Mouse (Mus musculus) G1E (cell line): Measurements from ENCODE around the gene Nexn. TPM values are rescaled to one million over a fixed set of nuclear protein-coding genes. Genes with fewer than 3 reads are reported as not detected.

ENCODE experiments used
- ATAC-seq: 2 replicates; pipeline ENCODE4 v1.8.0; 2016; ENCODE audit warnings: mild to moderate bottlenecking; ENCODE audit not compliant: insufficient number of reproducible peaks, poor library complexity, low FRiP score, severe bottlenecking; ENCODE audit errors: extremely low read depth
- DNase-seq: peaks from one replicate; pipeline ENCODE4 v3.0.0; 2012; ENCODE audit warnings: low spot score
- H3K27me3 ChIP-seq: 2 replicates; pipeline ENCODE4 v1.6.1; 2012; ENCODE audit warnings: mild to moderate bottlenecking, low read length, inconsistent platforms; ENCODE audit not compliant: insufficient read depth
- H3K36me3 ChIP-seq: replicated peaks from 2 replicates; pipeline ENCODE3; 2012; ENCODE audit warnings: mild to moderate bottlenecking, inconsistent platforms
- H3K4me1 ChIP-seq: 2 replicates; pipeline ENCODE4 v1.6.1; 2012; ENCODE audit warnings: low read depth, low read length, inconsistent platforms, mixed read lengths; ENCODE audit not compliant: insufficient read depth
- H3K4me3 ChIP-seq: 2 replicates; pipeline ENCODE4 v1.5.1; 2012; ENCODE audit warnings: low read depth, mild to moderate bottlenecking, inconsistent platforms, low read length, moderate library complexity, mixed read lengths
- H3K9me3 ChIP-seq: replicated peaks from 2 replicates; pipeline ENCODE4 v1.6.1; 2012; ENCODE audit warnings: inconsistent platforms
- CTCF ChIP-seq: IDR thresholded peaks from 2 replicates; pipeline ENCODE4 v1.5.1; 2012; ENCODE audit warnings: low read depth, low read length, inconsistent platforms, mixed read lengths
- GATA1 ChIP-seq: IDR thresholded peaks from 2 replicates; pipeline ENCODE4 v1.6.1; 2012; ENCODE audit warnings: borderline replicate concordance, low read length, inconsistent platforms, mixed read lengths
- GATA2 ChIP-seq: IDR thresholded peaks from 2 replicates; pipeline ENCODE4 v1.6.1; 2012; ENCODE audit warnings: low read depth, low read length, inconsistent platforms, borderline replicate concordance
- POLR2AphosphoS5 ChIP-seq: IDR thresholded peaks from 2 replicates; pipeline ENCODE4 v1.6.1; 2012; ENCODE audit warnings: low read depth, low read length, inconsistent platforms; ENCODE audit not compliant: insufficient replicate concordance
- TAL1 ChIP-seq: conservative IDR thresholded peaks from 2 replicates; pipeline ENCODE4 v1.6.1; 2012; ENCODE audit warnings: low read depth, low read length, inconsistent platforms, mixed read lengths
- polyA plus RNA-seq: library from polyadenylated mRNA; stranded (reverse); fragments of >175 nt; gene quantifications from 2 replicates; pipeline ENCODE4 v1.2.3, GENCODE M21; 2012
- total RNA-seq, 2 experiments: library from RNA; stranded (forward) in 1 of 2; stranded (reverse) in 1 of 2; fragments of 200-1000 nt in 1 of 2; fragments of >200 nt in 1 of 2; fragmentation: Nextera tagmentation in 1 of 2; gene quantifications; 2 replicates each; pipeline ENCODE4 v1.2.3; 2014 to 2017

The Nexn gene
- total and polyA plus RNA-seq, 3 experiments, result 1.0 TPM; not detected in 2

DNA sequence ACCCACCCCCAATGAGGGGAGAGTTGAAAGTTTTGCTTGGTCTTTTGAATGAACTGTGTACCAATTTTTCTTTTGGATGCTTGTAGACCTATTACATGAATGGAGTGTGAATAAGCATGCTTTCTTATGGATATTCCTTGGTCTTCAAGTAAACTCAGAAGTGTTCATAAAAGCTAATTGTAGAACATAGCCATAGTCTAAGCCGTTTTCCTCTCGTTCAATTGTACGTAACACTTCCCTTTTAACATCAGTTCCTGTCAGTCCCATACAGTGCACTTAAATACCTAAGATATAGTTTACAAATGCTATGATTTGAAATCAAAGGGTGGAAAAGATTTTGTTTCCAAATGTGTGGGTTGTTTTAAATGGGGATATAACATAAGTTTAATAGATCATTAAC lies 52.7 kb downstream of the Nexn start:
- H3K9me3 ChIP-seq, result no peaks in the 10 kb centered on the region
- peak overlapping the region; percentile 93; the same call in 1 of the 2 replicates for H3K4me3 ChIP-seq
- H3K4me1 ChIP-seq, result peaks cover 27% of the 10 kb centered on the region
- ATAC-seq (no peak), DNase-seq (no peak)
- no peak for TF ChIP-seq TAL1
- peaks cover 35% of the 10 kb centered on the region for H3K36me3 ChIP-seq
- H3K27me3 ChIP-seq, result no peaks in the 10 kb centered on the region

DNA sequence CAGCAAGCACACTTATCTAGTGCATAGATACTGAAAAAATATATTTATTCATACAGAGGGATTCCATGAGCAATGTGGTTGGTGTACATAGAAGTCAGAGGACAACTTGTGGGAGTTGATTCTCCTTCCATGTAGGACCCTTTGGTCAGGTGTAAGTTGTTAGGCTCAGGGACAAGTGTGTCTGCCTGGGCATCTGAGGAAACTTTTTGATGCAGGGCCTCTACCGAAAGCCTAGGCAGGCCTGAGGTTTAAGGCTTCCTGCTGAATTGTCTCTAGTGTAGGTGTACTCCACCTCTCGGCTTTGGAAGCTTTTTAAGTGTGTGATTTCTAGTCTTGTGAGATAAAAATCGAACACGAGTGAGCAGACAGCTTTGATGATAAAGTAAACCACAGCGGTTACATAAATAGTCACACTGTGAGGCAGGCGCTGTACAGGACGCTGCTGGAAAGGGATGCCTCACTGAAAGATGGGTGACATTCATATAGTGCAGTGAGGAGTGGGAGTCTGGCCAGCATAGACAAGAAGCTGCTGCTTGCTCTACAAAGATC lies 54.3 kb downstream of the Nexn start:
- Histone ChIP-seq H3K4me3 (peak overlapping the region; percentile 93), H3K27me3 (no peaks in the 10 kb centered on the region), H3K9me3 (no peaks in the 10 kb centered on the region), H3K36me3 (peaks cover 33% of the 10 kb centered on the region), H3K4me1 (peaks cover 35% of the 10 kb centered on the region)
- DNase-seq (no peak), ATAC-seq (0 out of 2 replicates have a peak, but pooled peaks have one; percentile 10)
- TF ChIP-seq CTCF, result no peak
- no peak for TF ChIP-seq GATA1
- no peak for TF ChIP-seq GATA2
- TF ChIP-seq POLR2AphosphoS5, result no peak
- TF ChIP-seq TAL1, result no peak

DNA sequence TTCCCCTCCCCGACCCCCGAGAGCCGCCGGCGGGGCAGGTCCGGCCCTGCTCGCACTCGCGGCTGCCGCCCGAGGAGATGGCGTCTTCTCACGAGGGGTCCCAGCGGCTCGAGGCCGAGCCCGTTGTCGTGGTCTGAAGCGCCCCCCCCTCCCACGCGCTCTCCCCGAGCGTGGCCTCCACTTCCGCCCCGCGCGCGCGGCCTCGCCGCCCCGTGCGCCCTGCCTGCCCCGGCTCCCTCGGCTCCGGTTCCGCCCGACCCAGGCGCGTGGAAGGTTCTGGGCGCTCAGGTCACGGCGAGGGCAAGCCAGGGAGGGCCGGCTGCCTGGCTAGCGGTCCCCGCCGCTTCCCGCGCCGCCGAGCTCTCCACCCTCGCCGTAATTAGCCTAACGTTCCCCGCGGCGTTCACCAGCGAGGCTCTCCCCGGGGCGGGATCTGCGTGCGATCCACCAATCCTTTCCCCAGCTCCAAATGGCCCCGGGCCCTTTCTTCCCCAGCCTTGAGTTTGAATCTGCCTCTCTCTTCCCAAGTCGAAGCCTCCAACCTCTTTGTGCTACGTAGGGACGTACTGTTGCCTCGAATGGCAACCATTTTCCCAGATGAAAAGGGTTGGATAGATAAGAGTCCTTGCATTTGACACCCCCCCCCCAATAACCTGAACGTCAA lies 55.3 kb downstream of the Nexn start:
- no peak for TF ChIP-seq POLR2AphosphoS5
- TF ChIP-seq GATA1, result no peak
- no peak for TF ChIP-seq CTCF
- TF ChIP-seq TAL1, result no peak
- TF ChIP-seq GATA2, result no peak
- H3K36me3 ChIP-seq, result peaks cover 28% of the 10 kb centered on the region
- H3K4me3 ChIP-seq, result peak overlapping the region; percentile 93
- peaks cover 35% of the 10 kb centered on the region for H3K4me1 ChIP-seq
- ATAC-seq (peak; percentile 11; the same call in 1 of the 2 replicates), DNase-seq (no peak)
- H3K27me3 ChIP-seq, result no peaks in the 10 kb centered on the region
- no peaks in the 10 kb centered on the region for H3K9me3 ChIP-seq

DNA sequence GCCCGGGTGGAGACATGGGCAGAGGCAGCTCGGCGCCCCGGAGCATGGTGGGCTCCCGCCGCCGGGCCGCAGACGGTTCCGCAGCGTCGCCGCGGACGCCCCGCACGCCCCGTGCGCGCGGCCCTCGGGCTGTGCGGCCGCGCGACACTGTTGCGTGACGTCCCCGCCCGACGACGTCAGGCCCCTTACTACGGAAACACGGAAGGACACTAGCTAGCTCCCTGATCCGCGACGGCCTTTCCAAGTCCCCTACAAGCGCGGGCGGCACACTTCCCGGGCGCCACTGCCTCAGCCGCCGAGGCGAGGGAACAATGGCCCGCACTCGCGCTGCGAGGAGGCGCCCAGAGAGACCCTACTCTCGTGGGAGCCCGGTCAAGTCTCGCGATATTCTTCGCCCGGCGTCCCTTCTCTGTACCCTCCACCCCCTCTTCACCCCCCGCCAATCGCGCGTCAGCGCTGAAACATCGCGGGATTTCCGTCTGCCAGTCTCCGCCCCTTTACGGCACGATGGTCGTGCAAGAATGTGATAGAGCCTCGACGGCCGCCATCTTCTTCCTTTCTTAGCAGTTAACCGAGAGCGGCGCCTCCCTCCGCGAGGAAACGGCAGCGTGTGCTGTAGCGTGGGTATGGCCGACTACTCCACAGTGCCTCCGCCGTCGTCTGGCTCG lies 56.0 kb downstream of the Nexn start, which contains the start of the genes Dnajb4 and Fubp1:
TSS of gene Dnajb4 (minus strand) at position 336 of the 668 bp plus-strand sequence.
TSS of gene Fubp1 (plus strand) at position 456 of the 668 bp plus-strand sequence.
- peak; percentile 72 for ATAC-seq
- no peak for TF ChIP-seq TAL1
- TF ChIP-seq POLR2AphosphoS5, result no peak
- TF ChIP-seq CTCF, result no peak
- no peak for TF ChIP-seq GATA2
- no peak for TF ChIP-seq GATA1
- Histone ChIP-seq H3K4me3 (peak within 1 kb of the TSS; percentile 93), H3K9me3 (no peaks in the 10 kb centered on the region), H3K4me1 (peaks cover 35% of the 10 kb centered on the region), H3K36me3 (peaks cover 25% of the 10 kb centered on the region), H3K27me3 (no peaks in the 10 kb centered on the region)
- DNase-seq, result peak; percentile 91

GRCm38 (mm10) chr3:152209177-152209966 lies 56.8 kb downstream of the Nexn start:
- H3K27me3 ChIP-seq, result no peaks in the 10 kb centered on the region
- no peaks in the 10 kb centered on the region for H3K9me3 ChIP-seq
- H3K4me3 ChIP-seq, result peak overlapping the region; percentile 93
- TF ChIP-seq CTCF (no peak), GATA1 (no peak)
- DNase-seq (peak; percentile 49), ATAC-seq (peak; percentile 43)
- peaks cover 25% of the 10 kb centered on the region for H3K36me3 ChIP-seq
- H3K4me1 ChIP-seq, result peaks cover 39% of the 10 kb centered on the region

DNA sequence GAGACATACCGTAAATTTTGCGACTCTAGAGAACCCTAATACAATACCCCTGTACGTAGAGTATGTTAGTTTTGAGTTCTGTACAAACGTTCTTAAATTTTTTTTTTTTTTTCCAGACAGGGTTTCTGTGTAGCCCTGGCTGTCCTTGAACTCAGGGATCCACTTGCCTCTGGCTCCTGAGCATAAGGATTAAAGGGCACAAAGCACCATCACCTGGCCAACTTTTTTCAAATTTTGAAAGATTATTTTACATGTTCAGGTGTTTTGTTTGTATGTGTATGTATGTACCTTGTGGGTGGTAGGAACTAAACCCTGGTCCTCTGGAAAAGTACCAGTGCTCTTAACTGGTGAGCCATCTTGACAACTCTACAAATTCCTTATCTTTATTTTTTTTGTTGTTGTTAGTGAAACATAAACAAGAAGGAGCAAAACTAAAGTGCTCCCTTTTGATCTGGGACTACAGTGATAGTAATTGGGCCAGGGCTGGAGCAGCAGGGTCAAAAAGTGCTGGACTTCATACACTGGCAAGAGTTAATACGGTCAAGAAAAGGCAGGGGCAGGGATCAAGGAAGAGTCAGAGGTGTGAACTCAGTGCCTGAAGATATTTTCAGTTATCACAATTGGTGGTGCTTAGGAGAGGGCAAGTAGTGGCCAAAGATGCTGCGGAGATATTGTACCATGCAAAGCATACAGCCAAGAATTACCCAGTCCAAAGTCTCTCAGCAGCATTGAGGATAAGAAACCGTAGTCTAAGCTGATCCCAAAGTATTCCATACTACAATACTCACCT lies 57.9 kb downstream of the Nexn start:
- DNase-seq (no peak), ATAC-seq (no peak)
- no peaks in the 10 kb centered on the region for H3K27me3 ChIP-seq
- H3K4me1 ChIP-seq, result peaks cover 44% of the 10 kb centered on the region
- H3K9me3 ChIP-seq, result no peaks in the 10 kb centered on the region
- peak overlapping the region; percentile 24; the same call in 1 of the 2 replicates for H3K4me3 ChIP-seq
- H3K36me3 ChIP-seq, result peaks cover 25% of the 10 kb centered on the region
- TF ChIP-seq GATA2, result no peak
- TF ChIP-seq POLR2AphosphoS5, result no peak
- no peak for TF ChIP-seq TAL1
- no peak for TF ChIP-seq CTCF
- TF ChIP-seq GATA1, result no peak
